Mouse (Mus musculus): Measurements from ENCODE around the gene Mettl6.

DNA sequence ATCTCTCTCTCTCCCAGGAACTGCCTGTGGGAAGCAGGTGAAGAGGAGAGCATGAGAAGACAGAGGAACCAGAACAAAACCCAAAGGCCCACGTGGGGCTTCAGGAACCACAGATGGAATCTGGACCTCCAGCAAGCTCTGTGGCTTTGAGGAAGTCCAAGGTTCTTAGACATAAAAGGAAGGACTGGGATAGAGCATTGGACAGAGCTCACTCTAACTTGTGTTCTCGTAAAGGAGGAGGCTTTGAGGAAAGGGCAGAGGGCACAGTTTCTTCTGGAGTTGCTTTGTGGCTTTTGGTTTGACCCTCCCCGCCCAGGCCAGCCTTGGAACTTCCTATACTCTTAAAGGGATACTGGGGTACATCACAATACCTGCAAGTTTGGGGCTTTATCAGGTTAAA lies 37.8 kb upstream of the Mettl6 start:
- TF ChIP-seq POLR2A (IDR thresholded peaks at IDR 0.05; ENCODE audit: insufficient read length, low read depth) (no peak), E2F4 (IDR thresholded peaks at IDR 0.05; ENCODE audit: insufficient read depth) (no peak)

All from myocyte (in vitro differentiated cells).